Mouse (Mus musculus) neural tube, embryonic 11.5 days (tissue): ENCODE results near the gene 0610012G03Rik. TPM values are rescaled to one million over a fixed set of nuclear protein-coding genes. Genes with fewer than 3 reads are reported as not detected.
A peak's percentile ranks its signal among the peaks of the same experiment; 100 is the strongest.

Source experiments
- ATAC-seq: fragments of 200-750 bp; cut with Nextera tagmentation; 2 replicates; pipeline ENCODE4 v1.8.0; 2017; ENCODE audit warnings: moderate number of reproducible peaks, mild to moderate bottlenecking, moderate TSS enrichment, moderate library complexity; ENCODE audit not compliant: insufficient read depth, low FRiP score, low TSS enrichment
- DNase-seq: peaks from one replicate; pipeline ENCODE4 v3.0.0-alpha.2; 2015; ENCODE audit warnings: low spot score
- H3K27ac ChIP-seq: fragments of 300-500 bp; sonication (generic); 2 replicates; pipeline ENCODE4 v1.5.1; 2014; ENCODE audit warnings: low read depth, mild to moderate bottlenecking, low read length
- H3K27me3 ChIP-seq: fragments of 300-500 bp; sonication (generic); 2 replicates; pipeline ENCODE4 v1.6.1; 2014; ENCODE audit warnings: mild to moderate bottlenecking, low read length, mixed read lengths; ENCODE audit not compliant: control insufficient read depth, insufficient read depth
- H3K36me3 ChIP-seq: fragments of 300-500 bp; sonication (generic); 2 replicates; pipeline ENCODE4 v1.6.1; 2014; ENCODE audit warnings: mild to moderate bottlenecking, low read length, moderate library complexity, mixed read lengths; ENCODE audit not compliant: control insufficient read depth, insufficient read depth
- H3K4me1 ChIP-seq: fragments of 300-500 bp; sonication (generic); 2 replicates; pipeline ENCODE4 v1.6.1; 2014; ENCODE audit warnings: low read length, mixed read lengths; ENCODE audit not compliant: control insufficient read depth, insufficient read depth
- H3K4me2 ChIP-seq: fragments of 300-500 bp; sonication (generic); 2 replicates; pipeline ENCODE4 v1.6.1; 2014; ENCODE audit warnings: low read depth, mild to moderate bottlenecking, moderate library complexity
- H3K4me3 ChIP-seq: fragments of 300-500 bp; sonication (generic); 2 replicates; pipeline ENCODE4 v1.5.1; 2014; ENCODE audit warnings: low read depth, low read length
- H3K9ac ChIP-seq: fragments of 300-500 bp; sonication (generic); 2 replicates; pipeline ENCODE4 v1.6.1; 2014; ENCODE audit warnings: mild to moderate bottlenecking, low read length
- H3K9me3 ChIP-seq: fragments of 300-500 bp; sonication (generic); 2 replicates; pipeline ENCODE4 v1.6.1; 2016; ENCODE audit warnings: low read length; ENCODE audit not compliant: control insufficient read depth
- WGBS: fragments of 180-500 bp; shearing (Covaris S2); extraction: QIAGEN DNeasy Blood & Tissue Kit; methylation state at CpG from one replicate; pipeline ENCODE4 v1.1.7; 2014; 5-methylcytosine and 5-hydroxymethylcytosine counted together
- polyA plus RNA-seq: library from polyadenylated mRNA; unstranded; fragments of >200 nt; fragmentation: Nextera tagmentation; extraction: Ambion mirVana; gene quantifications from 2 replicates; pipeline ENCODE4 v1.2.1, GENCODE M21; 2014

0610012G03Rik gene
- polyA plus RNA-seq, 1 experiment from 2014 or later = 87.9 TPM

DNA sequence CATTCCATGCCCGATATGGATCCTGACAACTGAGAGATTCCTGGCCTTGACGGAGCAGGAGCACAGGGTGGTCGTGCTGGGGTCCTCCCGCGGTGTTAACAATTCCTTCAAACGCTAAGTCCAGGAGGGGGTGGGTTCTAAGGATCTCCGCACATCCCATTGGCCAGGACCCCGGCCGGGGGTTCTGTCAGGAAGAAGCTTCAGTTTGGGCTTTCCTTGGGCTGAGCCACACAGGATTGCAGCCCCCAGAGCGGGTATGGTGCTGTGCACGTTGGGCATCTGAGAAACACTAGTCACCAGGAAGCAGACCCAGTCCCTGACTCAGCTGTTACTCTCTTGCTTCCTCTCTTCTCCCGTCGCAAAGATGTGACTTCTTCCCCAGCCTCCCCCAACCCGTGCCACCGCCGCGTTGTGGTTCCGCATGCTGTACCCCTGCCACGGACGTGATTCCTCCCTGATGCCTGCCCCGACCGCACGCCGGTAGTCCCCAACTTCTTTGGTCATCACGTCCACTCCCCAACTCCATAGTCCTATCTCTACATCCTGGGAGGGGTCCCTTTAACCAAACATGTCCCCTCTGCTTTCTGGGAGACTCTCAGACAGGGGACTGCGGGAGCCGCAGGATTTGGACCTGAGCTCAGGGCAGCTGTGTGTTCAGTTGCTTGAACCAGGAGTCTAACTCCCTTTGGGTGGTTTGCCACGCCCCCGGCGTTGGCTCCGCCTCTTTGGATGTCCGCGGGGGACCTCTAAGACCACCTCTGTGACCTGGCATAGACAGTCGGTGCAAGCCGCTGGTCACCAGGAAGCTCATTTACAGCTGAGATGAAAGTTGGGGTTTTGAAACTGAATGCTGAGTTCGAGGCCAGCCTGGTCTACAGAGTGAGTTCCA lies 13.0 kb downstream of the 0610012G03Rik start:
- H3K27me3 ChIP-seq = peaks cover 20% of the 10 kb centered on the region
- no peak overlapping the region for H3K27ac ChIP-seq
- 7% methylated on average over 36 of the region's 36 CpGs for WGBS
- H3K4me1 ChIP-seq = peaks cover 16% of the 10 kb centered on the region; the same call in 1 of the 2 replicates
- no peaks in the 10 kb centered on the region for H3K9me3 ChIP-seq
- peak; percentile 60 for DNase-seq
- no peak for ATAC-seq
- peak overlapping the region; percentile 75 for H3K4me2 ChIP-seq
- peak overlapping the region; percentile 33 for H3K9ac ChIP-seq
- peak overlapping the region; percentile 26 for H3K4me3 ChIP-seq
- no peaks in the 10 kb centered on the region for H3K36me3 ChIP-seq

DNA sequence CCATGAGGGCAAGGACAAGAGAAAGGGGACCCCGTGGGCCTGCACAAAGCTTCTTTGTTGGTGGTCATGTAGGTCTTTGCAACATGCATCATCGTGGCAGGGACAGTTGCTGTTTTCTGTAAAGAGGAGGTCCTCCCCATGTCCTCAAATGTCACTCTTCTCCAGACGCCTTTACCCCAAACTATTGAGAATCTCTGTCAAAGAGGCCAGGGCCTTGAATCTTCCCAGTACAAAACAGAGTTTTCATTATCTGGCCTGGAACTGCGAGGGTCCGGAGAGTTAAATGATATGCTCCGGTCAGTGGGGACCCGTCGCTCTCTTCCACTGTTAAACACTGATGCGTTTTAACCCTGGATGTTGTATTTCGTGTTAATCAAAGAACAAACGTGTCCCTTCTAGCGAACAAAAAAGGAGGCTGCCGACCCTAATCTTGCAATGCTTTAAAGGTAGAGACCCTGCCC lies 13.7 kb downstream of the 0610012G03Rik start:
- Histone ChIP-seq H3K9me3 (no peaks in the 10 kb centered on the region), H3K27ac (no peak overlapping the region), H3K4me2 (peak overlapping the region; percentile 75), H3K9ac (peak overlapping the region; percentile 62), H3K4me1 (peaks cover 16% of the 10 kb centered on the region; the same call in 1 of the 2 replicates), H3K4me3 (peak overlapping the region; percentile 26; the same call in 1 of the 2 replicates), H3K36me3 (no peaks in the 10 kb centered on the region), H3K27me3 (peaks cover 20% of the 10 kb centered on the region)
- 13% methylated on average over 13 of the region's 13 CpGs for WGBS
- ATAC-seq (no peak), DNase-seq (no peak)

DNA sequence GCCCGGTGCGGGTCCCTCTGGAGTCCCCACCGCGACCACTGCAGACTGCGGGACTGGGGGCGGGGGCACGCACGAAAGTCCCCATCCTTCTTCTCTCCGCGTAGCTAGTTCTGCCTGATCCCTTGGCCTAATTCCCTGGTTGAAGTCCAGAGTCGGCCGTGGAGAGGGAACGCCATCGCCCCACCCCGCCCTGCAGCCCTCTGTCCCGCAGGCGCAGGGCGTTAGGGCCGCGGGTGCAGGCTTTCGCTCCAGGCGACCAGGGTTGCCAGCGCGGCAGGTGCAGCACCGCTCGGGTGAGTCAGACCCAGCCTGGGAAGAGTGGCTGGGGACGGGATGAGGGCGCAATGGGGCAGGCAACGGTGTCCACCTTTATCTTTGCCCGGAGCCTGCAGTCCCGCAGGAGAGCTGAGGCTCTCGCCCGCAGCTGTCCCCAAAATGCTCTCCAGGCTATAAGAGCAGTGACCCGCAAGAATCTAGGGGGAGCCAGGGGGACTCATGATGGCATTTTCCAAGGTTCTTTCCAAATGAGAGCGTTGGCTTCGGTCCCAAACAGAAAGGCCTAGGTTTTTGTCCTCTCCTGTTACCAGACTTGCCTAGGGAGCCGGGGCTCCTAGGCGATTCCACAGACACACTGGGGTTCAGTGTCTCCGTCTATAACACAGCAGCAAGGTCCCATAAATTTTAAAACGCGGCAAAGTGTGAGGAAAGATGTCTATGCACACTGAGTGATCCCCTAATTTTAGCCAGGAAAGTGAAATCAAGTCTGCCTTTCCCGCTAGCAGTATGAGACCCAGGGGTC lies 14.3 kb downstream of the 0610012G03Rik start, which contains the start of gene Pigz:
TSS of gene Pigz (plus strand) at position 101 of the 799 bp plus-strand sequence.
- ATAC-seq = no peak

DNA sequence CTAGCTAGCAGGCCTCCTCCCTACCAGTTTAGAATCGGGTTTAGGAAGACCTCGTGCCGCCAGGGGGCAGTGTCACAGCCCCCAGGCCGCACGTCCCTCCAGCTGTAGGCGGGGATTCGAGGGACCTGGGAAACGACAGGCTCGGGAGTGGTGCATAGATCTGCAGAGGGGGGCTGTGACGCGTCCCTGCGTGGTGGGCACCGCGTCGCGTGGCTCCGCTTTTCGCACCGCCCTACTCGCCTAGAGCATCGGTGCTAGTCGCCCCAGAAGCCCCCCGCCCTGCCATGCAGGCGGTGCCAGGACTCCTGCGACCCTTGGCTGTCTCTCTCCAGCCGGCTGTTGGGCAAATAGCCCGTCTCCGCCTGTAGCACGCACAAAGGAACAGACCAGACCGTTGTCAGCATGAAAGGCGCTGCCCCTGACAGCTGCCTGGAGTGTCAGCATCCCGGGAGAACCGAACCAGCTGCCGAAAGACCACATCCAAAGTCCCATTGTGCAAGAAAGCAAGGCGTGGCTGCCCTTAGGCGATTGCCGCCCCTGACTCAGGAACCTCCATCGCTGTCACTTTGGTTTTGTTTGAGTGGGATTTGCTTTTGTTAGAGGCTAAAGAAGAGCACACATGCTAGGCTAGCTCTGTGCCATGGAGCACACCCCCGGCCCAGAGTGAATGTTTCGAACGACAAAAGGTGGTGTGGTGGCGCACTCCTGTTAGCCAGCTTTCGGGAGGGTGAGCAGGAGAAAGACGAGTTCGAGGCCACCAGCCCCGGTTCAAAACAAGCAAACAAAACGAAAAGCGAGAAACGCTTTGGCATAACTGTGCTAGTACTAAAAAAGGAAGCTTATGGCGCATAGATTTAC lies 15.2 kb downstream of the 0610012G03Rik start:
- Histone ChIP-seq H3K4me3 (peak overlapping the region; percentile 41), H3K36me3 (no peaks in the 10 kb centered on the region), H3K27ac (peak overlapping the region; percentile 85), H3K9ac (peak overlapping the region; percentile 62), H3K4me2 (peak overlapping the region; percentile 75), H3K4me1 (peaks cover 16% of the 10 kb centered on the region; the same call in 1 of the 2 replicates), H3K27me3 (peaks cover 20% of the 10 kb centered on the region), H3K9me3 (no peaks in the 10 kb centered on the region)
- DNase-seq (peak; percentile 96), ATAC-seq (peak; percentile 89)
- 1% methylated on average over 50 of the region's 50 CpGs for WGBS

More for the DNA sequence above, 14.3 kb downstream of the 0610012G03Rik start, which contains the start of gene Pigz:
- Histone ChIP-seq H3K9me3 (no peaks in the 10 kb centered on the region), H3K27me3 (peaks cover 20% of the 10 kb centered on the region), H3K27ac (peak within 1 kb of the TSS; percentile 85), H3K9ac (peak within 1 kb of the TSS; percentile 62), H3K4me1 (peaks cover 16% of the 10 kb centered on the region; the same call in 1 of the 2 replicates), H3K36me3 (no peaks in the 10 kb centered on the region), H3K4me3 (peak within 1 kb of the TSS; percentile 41), H3K4me2 (peak within 1 kb of the TSS; percentile 75)
- peak; percentile 36 for DNase-seq
- WGBS = 6% methylated on average over 42 of the region's 42 CpGs

DNA sequence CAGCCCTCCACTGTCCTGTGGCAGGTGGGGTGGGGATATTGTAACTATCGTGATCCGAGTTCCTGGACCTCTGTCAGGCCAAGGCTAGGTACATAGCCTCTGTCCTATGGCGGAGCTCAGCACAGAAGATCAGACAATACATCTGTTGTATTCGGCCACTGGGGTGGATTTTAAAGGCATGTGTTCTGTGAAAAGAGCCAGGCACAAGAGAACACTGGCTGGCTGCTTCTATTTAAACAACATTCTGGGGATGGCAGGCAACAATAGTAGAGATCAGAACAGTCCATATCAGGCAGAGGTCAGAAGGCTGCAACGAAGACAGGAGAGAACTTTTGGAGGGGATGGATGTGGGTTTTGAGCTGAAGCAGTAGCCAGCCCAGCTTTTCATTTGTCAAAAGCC lies 16.0 kb downstream of the 0610012G03Rik start:
- peak overlapping the region; percentile 85 for H3K27ac ChIP-seq
- peaks cover 20% of the 10 kb centered on the region for H3K27me3 ChIP-seq
- H3K4me2 ChIP-seq = no peak overlapping the region
- no peak overlapping the region for H3K4me3 ChIP-seq
- peak; percentile 13; the same call in 1 of the 2 replicates for ATAC-seq
- H3K36me3 ChIP-seq = no peaks in the 10 kb centered on the region
- peaks cover 16% of the 10 kb centered on the region; the same call in 1 of the 2 replicates for H3K4me1 ChIP-seq
- 48% methylated on average over 5 of the region's 5 CpGs for WGBS
- DNase-seq = no peak
- H3K9me3 ChIP-seq = no peaks in the 10 kb centered on the region
- no peak overlapping the region; the same call in 1 of the 2 replicates for H3K9ac ChIP-seq

DNA sequence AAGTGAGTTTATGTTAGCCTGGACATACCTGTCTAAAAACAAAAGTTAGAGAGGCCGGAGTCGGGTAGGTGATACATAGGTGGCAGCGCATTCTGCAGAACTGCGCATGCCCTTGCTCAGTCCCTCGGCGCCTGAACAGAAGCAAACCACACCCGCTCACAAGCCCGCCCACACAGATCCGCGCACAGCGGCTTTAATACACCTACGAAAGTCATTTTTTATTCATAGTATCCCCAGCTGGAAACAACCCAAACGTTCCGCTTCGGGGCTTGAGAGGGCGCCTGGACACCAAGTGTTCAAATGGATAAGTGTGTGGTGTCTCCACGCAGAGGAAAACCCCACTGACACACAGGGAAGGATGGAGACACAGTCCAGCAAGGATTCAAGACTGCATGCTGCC lies 17.0 kb downstream of the 0610012G03Rik start:
- no peak for ATAC-seq
- Histone ChIP-seq H3K9ac (no peak overlapping the region), H3K36me3 (no peaks in the 10 kb centered on the region), H3K9me3 (no peaks in the 10 kb centered on the region), H3K4me1 (peaks cover 16% of the 10 kb centered on the region; the same call in 1 of the 2 replicates), H3K27ac (no peak overlapping the region), H3K4me2 (no peak overlapping the region), H3K4me3 (no peak overlapping the region), H3K27me3 (peaks cover 20% of the 10 kb centered on the region)
- DNase-seq = no peak
- WGBS = 58% methylated on average over 17 of the region's 17 CpGs

DNA sequence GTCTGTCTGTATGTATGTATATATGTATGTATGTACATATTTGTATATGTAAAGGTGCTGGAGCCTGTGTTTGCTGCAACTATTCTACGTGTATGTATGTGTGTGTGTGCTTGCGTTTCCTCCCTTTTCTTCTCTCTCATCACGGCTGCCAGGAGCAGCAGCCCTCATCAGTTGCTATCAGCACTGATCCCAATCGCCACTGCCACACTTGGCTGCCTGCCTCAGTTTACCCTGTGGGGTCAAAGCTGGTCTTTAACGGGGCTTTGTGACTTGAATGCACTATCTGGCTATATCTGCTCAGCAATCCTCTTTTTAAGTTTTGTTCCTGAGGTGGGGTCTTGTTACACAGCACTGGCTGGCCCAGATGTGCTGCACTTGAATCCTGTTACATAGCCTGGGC lies 20.9 kb downstream of the 0610012G03Rik start:
- Histone ChIP-seq H3K4me2 (no peak overlapping the region), H3K27me3 (no peaks in the 10 kb centered on the region), H3K9me3 (no peaks in the 10 kb centered on the region), H3K27ac (no peak overlapping the region), H3K4me1 (no peaks in the 10 kb centered on the region; the same call in 1 of the 2 replicates), H3K9ac (no peak overlapping the region), H3K36me3 (no peaks in the 10 kb centered on the region), H3K4me3 (no peak overlapping the region)
- DNase-seq (no peak), ATAC-seq (no peak)
- 86% methylated on average over 5 of the region's 5 CpGs for WGBS
